Mouse (Mus musculus) forebrain, embryonic 13.5 days (tissue): ENCODE measurements around the gene Bbox1. TPM values are rescaled to one million over a fixed set of nuclear protein-coding genes. Genes with fewer than 3 reads are reported as not detected.

Experiments used
- ATAC-seq: fragments of 200-750 bp; cut with Nextera tagmentation; 2 replicates; pipeline ENCODE4 v1.8.0; 2017
- H3K27ac ChIP-seq: fragments of 300-500 bp; sonication (generic); 2 replicates; pipeline ENCODE4 v1.5.1; 2015; ENCODE audit warnings: inconsistent platforms, mild to moderate bottlenecking, moderate library complexity
- H3K27me3 ChIP-seq: fragments of 300-500 bp; sonication (generic); 2 replicates; pipeline ENCODE4 v1.6.1; 2015; ENCODE audit warnings: mild to moderate bottlenecking, inconsistent platforms
- H3K36me3 ChIP-seq: fragments of 300-500 bp; sonication (generic); 2 replicates; pipeline ENCODE4 v1.6.1; 2015; ENCODE audit warnings: mild to moderate bottlenecking, inconsistent platforms; ENCODE audit not compliant: poor library complexity, severe bottlenecking
- H3K4me1 ChIP-seq: fragments of 300-500 bp; sonication (generic); 2 replicates; pipeline ENCODE4 v1.6.1; 2015; ENCODE audit warnings: inconsistent platforms
- H3K4me2 ChIP-seq: fragments of 300-500 bp; sonication (generic); 2 replicates; pipeline ENCODE4 v1.6.1; 2015; ENCODE audit warnings: inconsistent platforms, mild to moderate bottlenecking, moderate library complexity
- H3K4me3 ChIP-seq: fragments of 300-500 bp; sonication (generic); 2 replicates; pipeline ENCODE4 v1.5.1; 2015; ENCODE audit warnings: mild to moderate bottlenecking, inconsistent platforms
- H3K9ac ChIP-seq: fragments of 300-500 bp; sonication (generic); 2 replicates; pipeline ENCODE4 v1.6.1; 2015; ENCODE audit warnings: mild to moderate bottlenecking, inconsistent platforms
- H3K9me3 ChIP-seq: fragments of 300-500 bp; sonication (generic); replicated peaks from 2 replicates; pipeline ENCODE4 v1.6.1; 2016; ENCODE audit warnings: inconsistent platforms
- WGBS: fragments of 180-500 bp; shearing (Covaris S2); methylation state at CpG from one replicate; pipeline ENCODE4 v1.1.7; 2015; 5-methylcytosine and 5-hydroxymethylcytosine counted together
- polyA plus RNA-seq: library from polyadenylated mRNA; unstranded; fragments of >200 nt; fragmentation: Nextera tagmentation; extraction: Ambion mirVana; gene quantifications from 2 replicates; pipeline ENCODE4 v1.2.1, GENCODE M21; 2015

Gene Bbox1
- polyA plus RNA-seq: 0.06 and 0.10 TPM in 2 replicates

- Histone ChIP-seq H3K9me3 (no peaks in the 10 kb centered on the region), H3K4me1 (no peaks in the 10 kb centered on the region), H3K4me3 (no peak within 1 kb of the TSS), H3K27me3 (no peaks in the 10 kb centered on the region), H3K9ac (no peak within 1 kb of the TSS), H3K4me2 (no peak within 1 kb of the TSS), H3K36me3 (no peaks in the 10 kb centered on the region), H3K27ac (no peak within 1 kb of the TSS)
- no peak for ATAC-seq
- 82% methylated on average over 6 of the region's 6 CpGs for WGBS
Measured at GRCm38 (mm10) chr2:110314509-110315155, at the start of gene Bbox1. Bbox1 (minus strand) TSS chr2:110314560.

GRCm38 (mm10) chr2:110363855-110364254 lies 49.5 kb upstream of the Bbox1 start:
- ATAC-seq: no peak
- 86% methylated on average over 3 of the region's 3 CpGs for WGBS

GRCm38 (mm10) chr2:110362432-110363283 lies 48.3 kb upstream of the Bbox1 start, which contains the start of gene Fibin:
Fibin (minus strand) TSS chr2:110363183.
- H3K27ac ChIP-seq: no peak within 1 kb of the TSS
- peak within 1 kb of the TSS; percentile 45 for H3K4me3 ChIP-seq
- no peaks in the 10 kb centered on the region for H3K36me3 ChIP-seq
- H3K27me3 ChIP-seq: peaks cover 9% of the 10 kb centered on the region; the same call in 1 of the 2 replicates
- 1% methylated on average over 33 of the region's 33 CpGs for WGBS
- H3K4me1 ChIP-seq: peaks cover 11% of the 10 kb centered on the region
- ATAC-seq: peak; percentile 87
- H3K9me3 ChIP-seq: no peaks in the 10 kb centered on the region
- H3K4me2 ChIP-seq: peak within 1 kb of the TSS; percentile 77
- H3K9ac ChIP-seq: peak within 1 kb of the TSS; percentile 61

More at GRCm38 (mm10) chr2:110363855-110364254, 49.5 kb upstream of the Bbox1 start:
- Histone ChIP-seq H3K4me3 (no peak overlapping the region), H3K27me3 (peaks cover 9% of the 10 kb centered on the region; the same call in 1 of the 2 replicates), H3K4me1 (peaks cover 11% of the 10 kb centered on the region), H3K9ac (no peak overlapping the region), H3K27ac (no peak overlapping the region), H3K9me3 (no peaks in the 10 kb centered on the region), H3K4me2 (no peak overlapping the region), H3K36me3 (no peaks in the 10 kb centered on the region)

GRCm38 (mm10) chr2:110353302-110353970 lies 39.1 kb upstream of the Bbox1 start:
- Histone ChIP-seq H3K9me3 (no peaks in the 10 kb centered on the region), H3K4me1 (peaks cover 5% of the 10 kb centered on the region; the same call in 1 of the 2 replicates), H3K4me3 (no peak overlapping the region), H3K27ac (no peak overlapping the region), H3K27me3 (no peaks in the 10 kb centered on the region), H3K36me3 (no peaks in the 10 kb centered on the region), H3K4me2 (no peak overlapping the region), H3K9ac (no peak overlapping the region)
- WGBS: 81% methylated on average over 5 of the region's 5 CpGs
- ATAC-seq: no peak

- Histone ChIP-seq H3K4me1 (peaks cover 5% of the 10 kb centered on the region; the same call in 1 of the 2 replicates), H3K27ac (no peak overlapping the region), H3K36me3 (no peaks in the 10 kb centered on the region), H3K4me3 (no peak overlapping the region), H3K9ac (no peak overlapping the region), H3K27me3 (no peaks in the 10 kb centered on the region), H3K4me2 (no peak overlapping the region), H3K9me3 (no peaks in the 10 kb centered on the region)
- WGBS: 43% methylated on average over 5 of the region's 5 CpGs
- ATAC-seq: peak; percentile 30; the same call in 1 of the 2 replicates
Measured at GRCm38 (mm10) chr2:110351843-110352251, 37.5 kb upstream of the Bbox1 start.

- Histone ChIP-seq H3K27ac (no peak overlapping the region), H3K9me3 (no peaks in the 10 kb centered on the region), H3K27me3 (no peaks in the 10 kb centered on the region), H3K9ac (no peak overlapping the region), H3K36me3 (no peaks in the 10 kb centered on the region), H3K4me3 (no peak overlapping the region), H3K4me2 (no peak overlapping the region), H3K4me1 (peaks cover 5% of the 10 kb centered on the region; the same call in 1 of the 2 replicates)
- WGBS: 54% methylated on average over 1 of the region's 1 CpGs
- ATAC-seq: no peak
Measured at GRCm38 (mm10) chr2:110351406-110351805, 37.0 kb upstream of the Bbox1 start.

GRCm38 (mm10) chr2:110328953-110329352 lies 14.6 kb upstream of the Bbox1 start:
- Histone ChIP-seq H3K9ac (no peak overlapping the region), H3K27me3 (no peaks in the 10 kb centered on the region), H3K27ac (no peak overlapping the region), H3K36me3 (no peaks in the 10 kb centered on the region), H3K9me3 (no peaks in the 10 kb centered on the region), H3K4me1 (no peaks in the 10 kb centered on the region), H3K4me2 (no peak overlapping the region), H3K4me3 (no peak overlapping the region)
- no peak for ATAC-seq

- Histone ChIP-seq H3K4me1 (no peaks in the 10 kb centered on the region), H3K9ac (no peak overlapping the region), H3K36me3 (no peaks in the 10 kb centered on the region), H3K4me3 (no peak overlapping the region), H3K27ac (no peak overlapping the region), H3K4me2 (no peak overlapping the region), H3K27me3 (no peaks in the 10 kb centered on the region), H3K9me3 (no peaks in the 10 kb centered on the region)
- WGBS: 90% methylated on average over 4 of the region's 4 CpGs
- ATAC-seq: no peak
Measured at GRCm38 (mm10) chr2:110319949-110320348, 5.6 kb upstream of the Bbox1 start.

GRCm38 (mm10) chr2:110319266-110319665 lies 4.9 kb upstream of the Bbox1 start:
- Histone ChIP-seq H3K27me3 (no peaks in the 10 kb centered on the region), H3K4me2 (no peak overlapping the region), H3K27ac (no peak overlapping the region), H3K36me3 (no peaks in the 10 kb centered on the region), H3K9me3 (no peaks in the 10 kb centered on the region), H3K4me3 (no peak overlapping the region), H3K9ac (no peak overlapping the region), H3K4me1 (no peaks in the 10 kb centered on the region)
- no peak for ATAC-seq
- WGBS: 79% methylated on average over 1 of the region's 1 CpGs

GRCm38 (mm10) chr2:110318719-110319118 lies 4.4 kb upstream of the Bbox1 start:
- H3K36me3 ChIP-seq: no peaks in the 10 kb centered on the region
- H3K4me2 ChIP-seq: no peak overlapping the region
- ATAC-seq: no peak
- no peaks in the 10 kb centered on the region for H3K4me1 ChIP-seq
- no peak overlapping the region for H3K27ac ChIP-seq
- H3K9me3 ChIP-seq: no peaks in the 10 kb centered on the region
- WGBS: 85% methylated on average over 1 of the region's 1 CpGs
- H3K9ac ChIP-seq: no peak overlapping the region
- H3K27me3 ChIP-seq: no peaks in the 10 kb centered on the region
- H3K4me3 ChIP-seq: no peak overlapping the region

GRCm38 (mm10) chr2:110316116-110316883 lies 1.9 kb upstream of the Bbox1 start:
- H3K27ac ChIP-seq: no peak overlapping the region
- ATAC-seq: no peak
- no peaks in the 10 kb centered on the region for H3K4me1 ChIP-seq
- WGBS: 48% methylated on average over 3 of the region's 3 CpGs
- no peak overlapping the region for H3K9ac ChIP-seq
- no peaks in the 10 kb centered on the region for H3K27me3 ChIP-seq
- no peak overlapping the region for H3K4me2 ChIP-seq
- H3K4me3 ChIP-seq: no peak overlapping the region
- no peaks in the 10 kb centered on the region for H3K36me3 ChIP-seq
- no peaks in the 10 kb centered on the region for H3K9me3 ChIP-seq
